Mouse (Mus musculus): ENCODE results near the gene Mov10.
"Not testable (repeated sequence)": the region's sequence is repeated elsewhere in the genome, so short reads cannot be mapped to it uniquely, and the experiment has no call there.

Gene Mov10

GRCm38 (mm10) chr3:104817991-104818748 is at the start of gene Mov10:
Mov10 (minus strand) TSS chr3:104818563.
- peak; percentile 84 for DNase-seq

- DNase-seq: not testable (repeated sequence)
Observed at GRCm38 (mm10) chr3:104866674-104867073, 48.3 kb upstream of the Mov10 start.

- DNase-seq: peak; percentile 60
Observed at GRCm38 (mm10) chr3:104865341-104865788, 47.0 kb upstream of the Mov10 start.

- DNase-seq: peak; percentile 83
Observed at GRCm38 (mm10) chr3:104864651-104865340, 46.4 kb upstream of the Mov10 start.

- peak; percentile 92 for DNase-seq
Observed at GRCm38 (mm10) chr3:104863786-104864650, 45.7 kb upstream of the Mov10 start, which contains the start of the genes St7l and Capza1. St7l (plus strand) TSS chr3:104864005. Capza1 (minus strand) TSS chr3:104864505.

- DNase-seq: no peak
Observed at GRCm38 (mm10) chr3:104858560-104858959, 40.2 kb upstream of the Mov10 start.

GRCm38 (mm10) chr3:104856106-104856505 is 37.7 kb upstream of the Mov10 start:
- no peak for DNase-seq

- no peak for DNase-seq
Observed at GRCm38 (mm10) chr3:104854866-104855265, 36.5 kb upstream of the Mov10 start.

- DNase-seq: no peak
Observed at GRCm38 (mm10) chr3:104854465-104854864, 36.1 kb upstream of the Mov10 start.

- no peak for DNase-seq
Observed at GRCm38 (mm10) chr3:104846601-104847000, 28.2 kb upstream of the Mov10 start.

- DNase-seq: no peak
Observed at GRCm38 (mm10) chr3:104841049-104841448, 22.7 kb upstream of the Mov10 start.

- no peak for DNase-seq
Observed at GRCm38 (mm10) chr3:104835797-104836196, 17.4 kb upstream of the Mov10 start.

GRCm38 (mm10) chr3:104822413-104822812 is 4.0 kb upstream of the Mov10 start:
- no peak for DNase-seq

- no peak for DNase-seq
Observed at GRCm38 (mm10) chr3:104820426-104820825, 2.1 kb upstream of the Mov10 start.

GRCm38 (mm10) chr3:104818749-104819134 is 379 bp upstream of the Mov10 start:
- DNase-seq: no peak

- peak; percentile 62 for DNase-seq
Observed at GRCm38 (mm10) chr3:104817481-104817990, 827 bp downstream of the Mov10 start.

GRCm38 (mm10) chr3:104816130-104816529 is 2.2 kb downstream of the Mov10 start:
- no peak for DNase-seq

- DNase-seq: no peak
Observed at GRCm38 (mm10) chr3:104815346-104815745, 3.0 kb downstream of the Mov10 start.

- DNase-seq: no peak
Observed at GRCm38 (mm10) chr3:104814746-104815145, 3.6 kb downstream of the Mov10 start.

GRCm38 (mm10) chr3:104813227-104813626 is 5.1 kb downstream of the Mov10 start:
- DNase-seq: not testable (repeated sequence)

- no peak for DNase-seq
Observed at GRCm38 (mm10) chr3:104812254-104812653, 6.1 kb downstream of the Mov10 start.

- DNase-seq: no peak
Observed at GRCm38 (mm10) chr3:104811752-104812151, 6.6 kb downstream of the Mov10 start.

- no peak for DNase-seq
Observed at GRCm38 (mm10) chr3:104805539-104805938, 12.8 kb downstream of the Mov10 start.
